Mouse (Mus musculus) liver, embryonic 14.5 days (tissue): ENCODE measurements around the gene U2af1l4.

Experiments used
- CTCF ChIP-seq: IDR thresholded peaks from 2 replicates; pipeline ENCODE4 v1.5.1; 2016; ENCODE audit warnings: antibody characterized with exemption, low read depth, control low read depth
- EP300 ChIP-seq: IDR thresholded peaks from 2 replicates; pipeline ENCODE4 v1.6.1; 2016; ENCODE audit warnings: antibody characterized with exemption, low read depth

DNA sequence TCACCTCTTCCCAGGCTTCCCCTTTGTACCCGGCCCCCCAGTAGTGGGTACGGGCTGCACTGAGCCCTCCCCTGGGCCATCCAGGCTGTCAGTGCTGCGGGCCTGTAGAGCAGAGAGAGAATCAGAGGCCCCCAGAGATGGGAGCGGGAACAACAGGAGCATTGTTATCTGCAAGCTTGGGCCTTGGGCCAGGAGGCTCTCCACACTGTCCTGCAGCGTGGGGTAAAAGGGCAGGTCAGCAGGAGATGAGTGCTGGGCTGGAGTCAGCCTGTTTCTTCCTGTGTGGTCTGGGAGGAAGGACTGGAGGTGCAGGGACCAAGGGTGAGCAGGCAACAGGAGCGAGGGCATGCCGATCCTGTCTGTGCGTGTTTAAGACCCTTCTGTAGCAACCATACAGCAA, 30.2 kb upstream of the U2af1l4 start:
- no peak for TF ChIP-seq CTCF
- TF ChIP-seq EP300: no peak
